Mouse (Mus musculus) olfactory bulb, adult 2 months (tissue): ENCODE measurements around the gene Tbc1d10a. TPM values are rescaled to one million over a fixed set of nuclear protein-coding genes. Genes with fewer than 3 reads are reported as not detected.
A peak's percentile ranks its signal among the peaks of the same experiment; 100 is the strongest.

Source experiments
- H3K27ac ChIP-seq: fragments of 200-500 bp; 2 replicates; pipeline ENCODE4 v1.5.1; 2012; ENCODE audit warnings: low read depth, low read length; ENCODE audit not compliant: insufficient read depth
- H3K4me1 ChIP-seq: fragments of 200-500 bp; 2 replicates; pipeline ENCODE4 v1.6.1; 2012; ENCODE audit warnings: low read length; ENCODE audit not compliant: control insufficient read depth, insufficient read depth
- H3K4me3 ChIP-seq: fragments of 200-500 bp; 2 replicates; pipeline ENCODE4 v1.5.1; 2012; ENCODE audit warnings: mild to moderate bottlenecking, low read depth, low read length, moderate library complexity; ENCODE audit not compliant: insufficient read depth
- CTCF ChIP-seq: fragments of 200-500 bp; IDR thresholded peaks from 2 replicates; pipeline ENCODE4 v1.5.1; 2012; ENCODE audit warnings: low read depth, mild to moderate bottlenecking, low read length, moderate library complexity; ENCODE audit not compliant: insufficient read depth
- POLR2A ChIP-seq: fragments of 200-500 bp; IDR thresholded peaks from 2 replicates; pipeline ENCODE4 v1.6.1; 2012; ENCODE audit warnings: mild to moderate bottlenecking, low read depth, low read length, moderate library complexity; ENCODE audit not compliant: insufficient read depth
- WGBS: fragments of 180-500 bp; shearing (Covaris S2); methylation state at CpG from one replicate; pipeline ENCODE4 v1.1.7; 2018; 5-methylcytosine and 5-hydroxymethylcytosine counted together
- polyA plus RNA-seq: library from polyadenylated mRNA; stranded (reverse); fragments of >200 nt; gene quantifications from 2 replicates; pipeline ENCODE4 v1.2.4, GENCODE M21; 2012; ENCODE audit warnings: low replicate concordance; ENCODE audit not compliant: missing spikeins, insufficient read depth, insufficient read length

Gene Tbc1d10a
- polyA plus RNA-seq, 1 experiment: not detected

- no peak overlapping the region for H3K27ac ChIP-seq
- peaks cover 17% of the 10 kb centered on the region for H3K4me1 ChIP-seq
- no peak for TF ChIP-seq CTCF
- TF ChIP-seq POLR2A: no peak
- H3K4me3 ChIP-seq: no peak overlapping the region
These were observed 6.8 kb downstream of the Tbc1d10a start for GRCm38 (mm10) chr11:4193420-4193819.

GRCm38 (mm10) chr11:4195597-4196031 is 9.0 kb downstream of the Tbc1d10a start:
- Histone ChIP-seq H3K4me3 (no peak overlapping the region), H3K27ac (no peak overlapping the region), H3K4me1 (peaks cover 9% of the 10 kb centered on the region)
- TF ChIP-seq POLR2A (no peak), CTCF (no peak)
- 84% methylated on average over 3 of the region's 3 CpGs for WGBS

- Histone ChIP-seq H3K4me3 (no peak overlapping the region), H3K27ac (no peak overlapping the region), H3K4me1 (peaks cover 3% of the 10 kb centered on the region)
- TF ChIP-seq POLR2A: no peak
- 88% methylated on average over 8 of the region's 8 CpGs for WGBS
These were observed 10.0 kb downstream of the Tbc1d10a start for GRCm38 (mm10) chr11:4196636-4197035.

GRCm38 (mm10) chr11:4197691-4198090 is 11.1 kb downstream of the Tbc1d10a start:
- Histone ChIP-seq H3K4me1 (peaks cover 6% of the 10 kb centered on the region), H3K4me3 (no peak overlapping the region), H3K27ac (no peak overlapping the region)
- 81% methylated on average over 1 of the region's 1 CpGs for WGBS
- TF ChIP-seq POLR2A: no peak
- no peak for TF ChIP-seq CTCF

GRCm38 (mm10) chr11:4201981-4202700 is 15.6 kb downstream of the Tbc1d10a start:
- TF ChIP-seq POLR2A (no peak), CTCF (no peak)
- Histone ChIP-seq H3K4me1 (peaks cover 24% of the 10 kb centered on the region), H3K27ac (0 out of 2 replicates have a peak overlapping the region, but pooled peaks have one; percentile 15), H3K4me3 (no peak overlapping the region)
- WGBS: 41% methylated on average over 11 of the region's 11 CpGs

- peaks cover 21% of the 10 kb centered on the region for H3K4me1 ChIP-seq
- TF ChIP-seq CTCF (no peak), POLR2A (no peak)
- H3K4me3 ChIP-seq: no peak overlapping the region
- WGBS: 80% methylated on average over 12 of the region's 12 CpGs
- peak overlapping the region; percentile 20 for H3K27ac ChIP-seq
These were observed 16.6 kb downstream of the Tbc1d10a start for GRCm38 (mm10) chr11:4202995-4203704.

GRCm38 (mm10) chr11:4203705-4204074 is 17.1 kb downstream of the Tbc1d10a start:
- H3K4me1 ChIP-seq: peaks cover 21% of the 10 kb centered on the region
- 49% methylated on average over 2 of the region's 2 CpGs for WGBS
- no peak overlapping the region for H3K4me3 ChIP-seq
- no peak for TF ChIP-seq POLR2A
- TF ChIP-seq CTCF: no peak
- no peak overlapping the region for H3K27ac ChIP-seq

- no peak overlapping the region for H3K27ac ChIP-seq
- peaks cover 21% of the 10 kb centered on the region for H3K4me1 ChIP-seq
- 87% methylated on average over 5 of the region's 5 CpGs for WGBS
- no peak overlapping the region for H3K4me3 ChIP-seq
- TF ChIP-seq POLR2A: no peak
- no peak for TF ChIP-seq CTCF
These were observed 18.6 kb downstream of the Tbc1d10a start for GRCm38 (mm10) chr11:4205097-4205655.

GRCm38 (mm10) chr11:4205951-4206350 is 19.4 kb downstream of the Tbc1d10a start:
- no peak overlapping the region for H3K27ac ChIP-seq
- H3K4me1 ChIP-seq: peaks cover 21% of the 10 kb centered on the region
- WGBS: 54% methylated on average over 7 of the region's 7 CpGs
- TF ChIP-seq CTCF: no peak
- no peak for TF ChIP-seq POLR2A
- H3K4me3 ChIP-seq: no peak overlapping the region
